Mouse (Mus musculus) brain, embryonic 18.5 days (tissue): ENCODE data around the gene Trip13.

Source experiments
- DNase-seq: peaks from one replicate; pipeline ENCODE4 v3.0.0-alpha.2; 2012; ENCODE audit warnings: low read depth, low spot score

Trip13 gene

DNA sequence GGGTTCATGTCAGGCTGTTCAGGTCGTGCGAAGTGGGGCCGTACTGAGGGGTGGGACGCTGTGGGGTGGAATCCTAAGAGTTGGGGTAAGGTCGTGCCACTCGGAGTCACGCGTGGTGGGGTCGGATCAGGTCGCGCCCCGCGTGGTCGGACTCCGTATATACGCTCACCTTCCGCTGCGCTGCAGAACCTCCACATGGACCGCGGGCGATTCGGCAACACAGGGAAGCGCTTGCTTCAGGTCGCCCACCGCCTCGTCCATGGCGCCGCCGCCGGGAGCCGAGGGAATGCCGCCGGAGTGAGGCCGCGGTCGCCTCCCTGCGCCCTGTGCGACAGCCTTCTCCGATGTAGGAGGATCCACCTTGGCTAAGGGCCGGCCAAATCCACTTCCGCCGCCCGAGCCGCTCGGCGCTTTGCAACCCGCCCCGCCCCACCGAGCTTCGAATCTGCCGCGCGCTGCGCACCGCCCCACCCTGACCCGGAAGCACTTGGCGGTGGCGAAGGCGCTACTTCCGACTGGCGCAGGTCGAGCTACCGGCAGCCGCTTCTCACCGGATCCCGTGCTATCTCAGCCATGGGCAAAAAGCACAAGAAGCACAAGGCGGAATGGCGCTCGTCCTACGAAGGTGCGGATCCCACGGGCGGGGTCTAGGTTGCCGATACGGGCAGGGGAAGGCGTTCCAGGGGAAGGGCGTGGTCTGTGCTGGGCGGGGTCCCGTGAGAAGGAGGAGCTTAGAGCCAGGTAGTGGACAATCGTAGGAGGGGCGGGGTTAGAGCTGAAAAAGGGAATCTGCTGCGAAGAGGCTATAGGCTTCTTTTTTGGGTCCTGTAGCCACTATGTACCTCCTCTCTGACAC is at the start of gene Trip13, which contains the start of gene Brd9:
Gene Trip13, minus strand, starts transcription at position 464 of the 856 bp plus-strand sequence.
Gene Brd9, plus strand, starts transcription at position 491 of the 856 bp plus-strand sequence.
- peak; percentile 71 for DNase-seq

DNA sequence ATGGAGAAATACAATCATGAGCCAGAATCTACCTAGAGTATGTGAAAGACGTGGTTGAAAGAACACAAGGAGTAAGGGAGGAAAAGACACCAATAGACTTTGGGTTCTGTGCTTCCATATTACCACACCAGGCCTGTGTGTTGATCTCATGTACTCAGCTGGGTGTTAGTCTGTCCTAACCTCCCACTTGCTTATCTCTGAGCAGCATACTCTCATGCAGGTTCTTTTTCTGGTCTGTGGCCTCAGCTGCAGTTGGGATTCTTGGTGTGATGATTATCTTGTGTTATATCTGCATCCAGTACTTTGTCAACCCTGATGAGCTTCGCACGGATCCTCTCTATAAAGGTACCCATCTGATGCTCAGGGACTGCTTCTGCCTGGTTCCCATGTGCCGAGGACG is 39.4 kb upstream of the Trip13 start:
- no peak for DNase-seq

DNA sequence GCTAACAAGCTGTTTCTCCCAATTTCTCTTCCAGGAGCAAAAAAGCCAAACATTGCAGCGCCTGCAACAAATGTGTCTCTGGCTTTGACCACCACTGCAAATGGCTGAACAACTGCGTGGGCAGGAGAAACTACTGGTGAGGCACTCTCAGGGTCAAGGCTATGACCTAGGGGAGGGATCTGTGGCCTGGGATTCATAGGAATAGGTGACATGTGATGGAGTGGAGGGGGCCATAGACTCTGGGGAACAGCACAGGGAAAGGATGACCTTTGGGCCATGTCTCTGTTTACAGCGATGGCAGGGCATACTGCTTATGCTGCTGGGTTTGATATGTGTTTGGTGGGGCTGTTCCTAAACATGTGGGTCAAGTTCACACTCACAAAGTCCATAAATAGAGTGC is 36.9 kb upstream of the Trip13 start:
- DNase-seq, result no peak

DNA sequence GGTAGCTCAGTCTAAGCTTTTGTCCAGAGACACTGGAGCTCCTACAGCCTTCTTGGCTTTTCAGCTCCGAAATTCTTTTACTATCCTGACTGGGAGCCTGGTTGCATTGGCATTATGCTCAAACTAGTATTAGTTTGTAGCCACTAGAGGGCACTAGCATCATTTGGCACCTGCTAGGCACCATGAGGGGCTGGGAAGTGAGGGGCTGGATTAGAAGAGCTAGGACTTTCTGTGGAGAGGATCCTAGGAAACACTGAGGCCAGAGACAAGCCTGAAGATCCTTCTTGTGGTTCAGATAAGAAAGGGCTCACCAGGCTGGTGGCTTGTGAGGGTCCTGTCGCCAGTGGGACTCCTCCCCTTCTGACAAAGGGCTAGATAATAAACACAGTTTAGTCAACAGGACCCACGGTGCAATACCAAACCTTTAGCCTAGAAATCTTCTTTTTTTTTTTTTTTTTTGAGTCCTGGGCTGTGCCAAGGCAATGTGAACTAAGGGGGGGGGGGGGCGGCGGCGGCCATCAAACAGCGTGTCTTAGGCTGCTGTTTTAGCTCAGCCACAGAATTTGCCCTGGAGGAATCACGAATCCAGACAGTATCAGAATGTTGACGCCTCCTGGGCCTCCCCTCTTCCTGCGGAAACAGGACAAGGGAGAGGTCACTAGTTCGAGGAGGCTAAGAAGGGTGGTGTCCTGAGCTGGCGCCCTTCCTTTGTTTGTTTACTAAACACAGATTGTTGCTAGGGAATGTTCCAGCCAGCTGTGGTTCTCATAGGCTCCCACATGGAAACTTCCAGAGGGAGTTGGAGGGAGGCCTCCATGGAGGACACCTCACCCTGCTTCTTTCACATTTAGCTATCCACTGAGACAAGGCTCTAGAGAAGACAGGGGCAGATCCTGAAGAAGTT is 33.2 kb upstream of the Trip13 start:
- peak; percentile 50 for DNase-seq

DNA sequence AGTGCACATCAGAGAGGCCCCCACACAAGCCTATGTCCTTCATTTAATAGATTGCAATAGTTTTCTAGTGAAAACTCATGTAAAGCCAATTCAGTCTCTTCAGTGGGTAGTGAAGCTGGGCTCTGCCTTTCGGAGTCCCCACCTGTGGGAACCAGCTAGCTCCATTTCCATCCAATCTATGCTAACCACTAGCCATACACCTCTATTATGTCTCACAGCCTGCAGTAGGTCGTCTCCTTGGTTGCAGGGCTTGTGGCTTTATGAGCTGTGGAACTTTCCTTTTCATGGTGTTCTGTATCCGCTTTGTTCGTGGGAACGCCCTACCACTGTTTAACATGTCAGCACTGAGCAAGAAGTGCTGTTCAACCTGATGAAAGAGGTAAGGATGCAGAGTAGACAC is 26.0 kb upstream of the Trip13 start, which contains the start of gene Zdhhc11:
Gene Zdhhc11, plus strand, starts transcription at position 301 of the 400 bp plus-strand sequence.
- no peak for DNase-seq

DNA sequence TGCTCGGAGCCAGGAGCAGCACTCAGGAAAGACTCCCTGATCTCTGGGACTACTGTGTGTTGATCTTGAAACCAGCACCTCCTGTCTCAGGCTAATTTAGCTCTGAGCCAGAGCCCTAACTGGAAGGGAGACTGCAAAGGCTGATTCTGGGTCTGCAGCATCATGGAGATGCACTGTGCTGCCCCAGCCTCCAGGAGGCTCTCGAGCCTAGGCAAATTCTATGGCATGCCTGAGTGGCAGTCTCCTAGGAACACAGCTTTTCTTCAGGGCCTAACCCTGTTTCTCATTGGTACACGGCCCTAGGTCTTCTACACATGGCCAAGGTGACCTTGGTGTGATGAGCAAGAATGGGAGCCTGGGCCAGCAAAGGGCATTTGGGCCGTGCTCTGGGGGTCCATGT is 23.6 kb upstream of the Trip13 start:
- DNase-seq, result no peak

DNA sequence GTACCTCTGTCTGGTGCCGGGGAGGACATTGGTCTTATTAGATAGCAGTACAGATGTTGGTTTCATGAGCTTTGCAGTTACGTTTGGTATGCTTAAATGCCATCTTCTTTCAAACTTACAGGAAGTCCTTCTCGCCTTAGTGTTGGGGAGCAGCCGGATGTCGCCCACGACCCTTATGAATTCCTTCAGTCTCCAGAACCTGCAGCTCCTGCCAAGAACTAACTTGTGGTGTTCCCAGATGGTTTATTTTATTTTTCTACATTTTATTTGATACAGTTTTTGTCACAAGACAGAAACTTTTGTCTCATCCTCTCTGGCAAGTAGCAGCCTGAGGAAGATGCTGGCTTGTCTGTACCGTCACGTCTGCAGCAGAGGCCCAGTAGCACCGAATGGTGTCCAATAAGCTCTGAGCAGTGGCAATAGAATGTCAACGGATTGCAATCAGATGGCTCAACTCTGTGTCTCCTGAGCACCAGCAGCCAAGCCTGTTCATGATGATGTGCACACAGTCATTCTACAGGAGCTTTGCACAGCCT is 22.6 kb upstream of the Trip13 start:
- no peak for DNase-seq

DNA sequence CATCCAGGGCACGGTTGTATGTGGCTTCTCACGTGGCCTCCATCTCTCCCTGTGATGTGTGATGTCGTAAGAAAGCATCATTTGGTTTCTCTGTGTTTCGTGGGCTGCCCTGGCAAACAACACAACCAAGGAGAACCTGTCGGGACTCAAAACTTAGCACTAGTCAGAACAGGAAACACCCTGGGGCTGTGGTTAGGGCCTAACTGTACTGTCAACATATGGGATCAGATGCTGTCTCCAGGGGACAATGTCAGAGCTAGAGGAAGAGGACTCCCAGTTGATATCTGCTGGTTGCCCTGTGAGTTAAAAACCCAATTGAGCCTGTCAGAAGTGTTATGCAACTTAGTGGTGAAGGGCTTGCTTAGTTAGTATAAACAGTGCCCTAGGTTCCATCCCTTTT is 17.9 kb upstream of the Trip13 start:
- no peak for DNase-seq

DNA sequence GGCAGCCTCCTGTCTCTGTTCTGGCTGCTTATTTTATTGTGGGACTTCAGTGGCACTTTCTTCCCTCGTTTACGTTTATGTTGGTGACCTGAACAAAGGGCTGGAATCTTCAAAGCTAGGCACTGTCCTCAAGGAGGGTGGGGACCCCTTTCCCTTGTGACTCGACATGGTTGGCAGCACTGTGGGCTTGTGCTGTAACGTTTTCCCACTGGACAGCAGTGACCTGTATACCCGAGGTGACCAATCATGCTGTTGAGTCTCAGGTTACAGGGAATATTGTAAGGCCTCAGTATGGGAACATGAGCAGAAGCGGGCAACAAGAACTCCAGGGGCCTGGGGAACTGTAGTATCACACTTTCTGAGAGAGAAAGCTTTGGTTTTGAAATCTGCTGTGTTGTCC is 17.1 kb upstream of the Trip13 start:
- DNase-seq, result no peak

DNA sequence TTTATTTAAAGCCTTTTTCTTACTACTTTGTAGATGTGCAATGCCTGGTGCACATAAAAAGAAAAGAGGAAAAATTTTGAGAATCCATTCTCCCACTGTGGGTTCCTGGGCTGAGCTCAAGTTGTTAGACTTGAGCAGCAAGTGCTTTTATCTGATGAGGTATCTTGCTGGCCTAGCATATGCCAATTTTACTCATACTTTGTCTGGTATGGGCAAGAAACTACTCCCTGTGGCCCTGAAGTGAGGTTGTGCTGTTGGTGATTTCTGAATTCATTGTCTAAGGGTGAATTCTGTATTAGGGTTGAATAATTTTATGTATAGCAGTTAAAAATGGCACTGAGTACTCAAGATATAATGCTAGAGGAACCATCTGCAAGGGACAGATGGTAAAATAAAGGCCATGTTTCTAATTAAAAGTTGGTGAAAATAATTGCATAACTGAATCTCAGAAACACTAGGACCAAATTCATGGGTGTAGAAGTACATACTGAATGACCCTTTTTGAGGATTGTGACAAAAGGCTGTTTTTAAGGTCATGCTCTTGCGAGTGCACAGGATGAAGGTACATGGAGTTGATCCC is 16.1 kb upstream of the Trip13 start:
- no peak for DNase-seq

DNA sequence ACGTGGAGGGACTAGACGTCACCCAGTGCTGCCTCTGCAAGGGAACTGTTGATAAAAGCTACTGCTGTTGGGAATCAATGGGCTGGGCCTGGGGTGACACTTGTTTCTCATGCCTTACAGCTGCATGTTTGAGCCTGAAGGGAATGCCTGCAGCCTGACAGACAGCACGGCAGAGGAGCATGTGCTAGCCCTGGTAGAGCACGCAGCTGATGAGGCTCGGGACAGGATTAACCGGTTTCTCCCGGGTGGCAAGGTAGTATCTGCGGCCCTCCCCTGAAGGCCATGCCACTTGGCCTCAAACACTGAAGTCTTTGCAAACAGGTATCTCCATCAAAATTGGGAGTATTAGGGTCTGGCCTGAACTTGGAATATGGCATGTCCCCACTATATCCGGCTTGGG is 7.0 kb upstream of the Trip13 start:
- no peak for DNase-seq

DNA sequence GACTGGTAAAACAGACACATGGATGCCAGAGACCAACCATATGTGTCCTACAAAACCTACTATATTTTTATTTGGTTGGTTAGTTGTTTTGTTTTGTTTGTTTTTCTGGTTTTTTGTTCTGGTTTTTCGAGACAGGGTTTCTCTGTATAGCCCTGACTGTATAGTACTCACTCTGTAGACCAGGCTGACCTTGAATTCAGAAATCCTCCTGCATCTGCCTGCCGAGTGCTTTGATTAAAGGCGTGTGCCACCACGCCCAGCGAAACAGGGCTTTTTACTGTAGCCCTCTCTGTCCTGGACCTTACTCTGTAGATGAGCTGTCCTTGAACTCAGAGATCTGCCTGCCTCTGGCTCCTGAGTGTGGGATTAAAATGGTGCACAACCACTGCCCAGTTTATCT is 1.5 kb upstream of the Trip13 start:
- no peak for DNase-seq

DNA sequence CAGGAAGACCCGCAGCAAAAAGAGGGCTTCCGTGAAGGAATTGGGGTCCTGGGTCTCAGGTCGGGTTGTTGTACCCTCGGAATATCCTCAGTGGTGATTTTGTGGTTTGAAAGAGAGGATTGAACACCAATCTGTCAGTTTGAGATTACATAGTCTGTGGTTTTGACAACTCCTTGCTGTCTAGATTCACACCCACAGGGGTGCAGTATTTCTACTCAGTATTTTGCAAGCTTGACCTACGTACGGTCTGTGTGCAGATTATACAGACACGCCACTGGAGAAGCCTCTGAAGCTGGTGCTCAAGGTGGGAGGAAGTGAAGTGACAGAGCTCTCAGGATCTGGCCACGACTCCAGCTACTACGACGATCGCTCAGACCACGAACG is 585 bp upstream of the Trip13 start:
- DNase-seq, result no peak

DNA sequence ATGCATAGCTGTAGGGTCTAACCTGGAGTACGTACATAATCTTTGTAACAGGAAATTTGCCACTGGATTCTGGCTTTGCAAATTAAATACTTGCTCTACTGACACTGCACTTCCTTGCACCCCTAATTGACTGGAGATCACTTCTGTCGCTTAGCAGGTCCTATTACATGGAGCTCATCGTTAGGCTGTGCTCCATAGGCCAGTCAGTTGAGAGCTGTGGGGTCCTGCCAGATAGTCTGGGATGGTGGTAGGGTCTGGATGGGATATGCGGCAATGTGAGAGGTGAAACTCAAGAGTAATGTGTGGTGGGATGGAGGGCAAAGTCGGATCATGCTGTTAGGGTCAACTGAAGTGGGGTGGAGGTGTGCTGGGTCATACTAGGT is 655 bp downstream of the Trip13 start:
- no peak for DNase-seq

DNA sequence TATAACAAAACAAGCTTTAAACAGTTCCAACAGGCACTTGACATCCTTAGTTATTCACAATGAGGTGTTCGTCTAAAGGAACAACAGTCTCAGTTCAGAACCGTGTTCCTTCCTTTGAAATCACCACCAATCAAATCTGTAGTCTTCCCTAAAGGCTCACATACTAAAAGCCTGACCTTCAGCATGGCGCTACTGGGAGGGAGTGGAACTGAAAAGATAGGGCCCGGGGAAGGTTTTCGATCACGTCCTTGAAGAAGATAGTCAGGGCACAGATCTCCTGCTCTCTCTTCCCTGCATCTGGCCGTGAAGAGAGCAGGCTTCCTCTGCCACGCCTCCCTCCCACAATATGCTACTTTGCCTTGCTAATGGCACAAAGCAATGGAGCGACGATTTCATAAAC is 5.4 kb downstream of the Trip13 start:
- no peak for DNase-seq

DNA sequence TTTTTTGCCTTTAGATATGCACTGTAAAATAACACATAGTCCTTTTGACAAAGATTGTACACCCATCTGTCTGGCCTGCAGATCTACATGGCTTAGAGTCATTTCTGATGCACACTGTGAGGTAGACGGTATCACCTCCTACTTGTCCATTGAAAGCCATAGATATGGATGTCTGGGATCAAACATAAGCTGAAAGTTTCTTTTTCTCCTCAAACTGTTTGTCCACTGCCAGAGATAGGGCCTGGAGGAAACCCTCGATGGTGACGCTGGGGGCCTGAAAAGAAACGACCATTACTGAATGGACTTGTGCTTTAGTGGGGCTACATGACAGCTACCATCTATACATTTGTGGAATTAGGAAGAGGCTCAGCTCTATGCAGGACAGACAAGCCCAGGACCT is 24.5 kb downstream of the Trip13 start:
- no peak for DNase-seq

DNA sequence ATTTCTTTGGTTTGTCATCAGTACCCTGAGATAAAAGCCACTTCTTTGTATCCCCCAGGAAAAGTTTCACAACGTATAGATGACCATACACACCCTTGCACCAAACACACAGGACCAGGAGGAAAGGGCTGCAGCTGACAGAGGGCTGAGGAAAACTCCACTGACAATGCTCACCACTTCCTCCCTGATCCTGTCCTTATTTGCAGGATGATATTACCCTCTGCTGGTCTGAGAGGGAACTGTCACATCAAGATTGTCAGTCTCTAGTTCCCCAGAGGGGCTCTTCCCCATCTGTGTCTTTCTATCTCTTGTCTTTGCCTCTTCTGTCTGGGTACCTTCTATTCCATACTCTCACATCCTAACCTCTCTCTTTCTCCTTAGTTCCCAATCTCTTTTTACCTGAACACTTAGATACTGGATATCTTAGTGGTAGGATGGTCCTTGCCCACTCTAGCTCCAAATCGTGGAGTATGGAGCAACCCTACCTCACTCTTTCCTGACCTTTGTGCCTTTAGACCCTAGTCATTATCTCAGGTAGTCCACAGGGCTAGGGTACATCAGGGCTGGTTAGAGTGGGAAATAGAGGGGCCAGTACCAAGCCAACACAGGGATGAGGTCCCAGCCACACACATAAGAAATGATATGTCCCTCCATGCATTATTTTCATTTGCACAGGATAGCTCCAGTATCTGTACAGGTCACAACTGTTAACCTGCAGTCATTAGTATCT is 29.7 kb downstream of the Trip13 start:
- DNase-seq, result peak; percentile 16

DNA sequence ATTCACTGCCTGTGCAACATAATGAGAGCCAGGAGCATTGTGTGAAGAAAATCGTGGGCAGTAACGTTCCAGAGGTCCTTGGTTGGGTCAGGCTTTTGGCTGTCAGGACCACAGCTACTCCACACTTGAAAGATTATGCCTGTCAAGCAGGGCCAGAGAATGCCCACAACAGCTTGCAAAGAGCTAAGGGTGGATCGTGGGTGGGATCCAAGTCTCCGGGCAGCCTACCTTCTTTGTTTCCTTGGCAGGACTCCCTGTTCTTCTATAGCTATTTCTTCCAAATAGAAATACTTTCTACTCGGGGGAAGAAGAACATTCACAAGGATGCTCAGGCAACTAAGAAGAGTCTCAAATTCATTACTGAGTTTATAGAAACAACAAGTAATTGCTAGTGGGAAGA is 30.4 kb downstream of the Trip13 start:
- DNase-seq, result no peak

DNA sequence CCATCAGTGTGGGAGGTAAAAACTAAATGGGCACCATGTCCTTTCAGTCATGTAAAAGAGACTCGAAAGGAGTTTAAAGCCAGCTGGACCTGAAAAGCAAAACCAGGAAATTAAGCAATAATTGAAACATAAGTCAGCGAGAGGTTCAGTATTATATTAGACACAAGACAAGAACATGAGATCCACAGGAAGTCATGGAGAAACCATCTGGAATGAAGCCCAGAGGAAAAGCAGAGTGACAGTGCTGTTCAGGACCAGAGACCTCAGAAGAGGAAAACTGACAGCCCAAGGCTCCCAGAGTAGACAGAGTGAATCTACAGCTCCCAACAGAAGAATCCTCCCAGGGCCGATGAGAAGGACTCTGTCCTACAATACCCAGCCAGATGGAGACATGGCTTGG is 40.0 kb downstream of the Trip13 start:
- DNase-seq, result no peak

DNA sequence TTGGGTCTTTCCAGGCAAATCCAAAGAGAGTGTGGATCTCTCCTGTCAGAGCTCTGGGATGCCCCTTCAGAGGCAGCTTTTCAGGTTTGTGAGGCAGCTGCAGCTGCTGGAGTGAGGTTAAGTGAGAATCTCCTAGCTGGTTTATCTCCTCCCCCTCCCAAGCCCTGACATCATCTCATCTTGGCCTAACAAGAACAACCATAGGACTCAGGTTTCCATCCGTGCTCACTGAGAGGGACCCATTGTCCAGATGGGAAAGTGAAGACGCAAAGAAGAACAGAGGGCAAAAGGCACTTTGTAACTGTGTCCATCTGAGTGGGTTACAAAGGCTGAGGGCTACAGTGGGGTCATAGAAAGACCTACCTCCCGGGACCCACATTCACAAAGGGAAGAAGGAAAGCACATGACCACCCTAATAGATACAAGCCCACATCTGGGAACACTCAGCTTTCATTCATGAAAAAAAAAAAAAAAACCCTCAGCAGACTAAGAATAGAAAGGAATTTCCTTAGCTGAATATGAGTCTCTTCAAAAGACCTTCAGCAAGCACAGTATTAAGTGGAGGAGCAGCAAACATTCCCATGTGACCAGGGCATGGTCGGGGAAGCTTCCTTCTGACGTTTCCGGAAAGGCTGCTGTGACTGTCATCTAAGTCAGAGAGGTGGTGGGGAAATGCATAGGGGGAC is 44.9 kb downstream of the Trip13 start:
- DNase-seq, result no peak

DNA sequence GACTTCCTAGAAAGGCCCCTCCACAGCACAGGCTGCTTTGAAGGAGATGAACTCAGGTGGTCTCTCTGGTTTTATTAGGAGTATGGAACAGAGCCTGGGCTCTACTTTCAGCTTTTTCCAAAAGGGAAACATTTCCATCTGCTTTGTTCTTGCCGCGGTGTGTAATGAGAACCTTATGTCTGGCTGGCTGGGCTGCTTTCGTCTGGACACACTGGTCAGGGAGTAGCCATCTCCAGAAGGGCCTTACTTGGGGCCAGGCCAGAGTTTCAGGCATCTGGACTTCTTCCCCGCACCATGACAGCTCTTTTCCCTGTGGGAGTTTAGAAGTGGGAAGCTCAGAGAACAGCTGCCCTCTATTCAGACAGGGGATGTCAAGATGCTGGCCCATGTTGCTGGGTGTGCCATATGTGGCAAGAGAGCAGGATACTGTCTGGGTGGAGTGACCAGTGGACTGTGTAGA is 50.1 kb downstream of the Trip13 start:
- no peak for DNase-seq
